Mouse (Mus musculus): Measurements from ENCODE around the gene Islr. TPM values are rescaled to one million over a fixed set of nuclear protein-coding genes. Genes with fewer than 3 reads are reported as not detected.

Islr gene
- polyA plus RNA-seq, 1 experiment from 2014 or later = 14.0 TPM

GRCm38 (mm10) chr9:58213377-58213776, 9.3 kb upstream of the Islr start:
- 78% methylated on average over 5 of the region's 5 CpGs for WGBS
- no peaks in the 10 kb centered on the region for H3K36me3 ChIP-seq
- DNase-seq (ENCODE audit: low spot score) = no peak
- H3K27ac ChIP-seq = no peak overlapping the region
- H3K9me3 ChIP-seq = no peaks in the 10 kb centered on the region
- H3K27me3 ChIP-seq (ENCODE audit: insufficient read depth, poor library complexity, severe bottlenecking) = 0 out of 2 replicates have a peak, but pooled peaks cover 9% of the 10 kb centered on the region
- H3K4me3 ChIP-seq = no peak overlapping the region
- H3K4me1 ChIP-seq (replicated peaks) = peaks cover 20% of the 10 kb centered on the region

- 78% methylated on average over 2 of the region's 2 CpGs for WGBS
- H3K27me3 ChIP-seq (ENCODE audit: insufficient read depth, poor library complexity, severe bottlenecking) = peaks cover 30% of the 10 kb centered on the region
- DNase-seq (ENCODE audit: low spot score) = no peak
Observed at GRCm38 (mm10) chr9:58210304-58210627, 6.2 kb upstream of the Islr start.

GRCm38 (mm10) chr9:58209462-58210303, 5.6 kb upstream of the Islr start:
- Histone ChIP-seq H3K4me3 (no peak overlapping the region), H3K27me3 (ENCODE audit: insufficient read depth, poor library complexity, severe bottlenecking) (peaks cover 36% of the 10 kb centered on the region), H3K9me3 (no peaks in the 10 kb centered on the region), H3K27ac (no peak overlapping the region), H3K36me3 (no peaks in the 10 kb centered on the region), H3K4me1 (replicated peaks) (peaks cover 11% of the 10 kb centered on the region)
- WGBS = 82% methylated on average over 8 of the region's 8 CpGs
- no peak for DNase-seq (ENCODE audit: low spot score)

More at GRCm38 (mm10) chr9:58210304-58210627, 6.2 kb upstream of the Islr start:
- H3K4me3 ChIP-seq = no peak overlapping the region
- H3K4me1 ChIP-seq (replicated peaks) = peaks cover 15% of the 10 kb centered on the region
- no peaks in the 10 kb centered on the region for H3K36me3 ChIP-seq
- H3K9me3 ChIP-seq = no peaks in the 10 kb centered on the region
- H3K27ac ChIP-seq = no peak overlapping the region

DNA sequence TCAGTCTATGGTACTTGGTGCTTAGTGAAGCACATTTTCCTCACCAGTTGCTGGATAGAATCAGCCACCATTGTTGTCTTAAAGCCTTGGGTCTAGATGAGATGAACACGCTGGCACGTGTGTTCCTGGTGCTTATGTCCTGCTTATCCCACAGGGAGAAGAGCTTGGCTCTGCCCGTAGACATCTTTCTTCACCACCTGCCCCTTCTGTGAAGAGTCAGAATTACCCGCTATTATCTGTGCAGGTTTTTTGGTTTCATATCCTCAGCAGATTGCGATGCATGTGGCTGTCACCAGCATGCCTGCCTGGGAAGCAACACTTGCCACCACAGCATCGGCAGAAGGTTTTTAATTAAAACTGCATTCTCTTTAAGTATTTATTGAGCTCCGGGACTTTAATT, 1.9 kb upstream of the Islr start:
- no peak for DNase-seq (ENCODE audit: low spot score)
- peaks cover 35% of the 10 kb centered on the region for H3K4me1 ChIP-seq (replicated peaks)
- peaks cover 64% of the 10 kb centered on the region for H3K27me3 ChIP-seq (ENCODE audit: insufficient read depth, poor library complexity, severe bottlenecking)
- WGBS = 87% methylated on average over 7 of the region's 7 CpGs
- H3K4me3 ChIP-seq = no peak overlapping the region
- H3K27ac ChIP-seq = no peak overlapping the region
- no peaks in the 10 kb centered on the region for H3K9me3 ChIP-seq
- H3K36me3 ChIP-seq = no peaks in the 10 kb centered on the region

- DNase-seq (ENCODE audit: low spot score) = peak; percentile 93
- H3K4me3 ChIP-seq = peak overlapping the region; percentile 45
- whole genome bisulfite sequencing = 5% methylated on average over 18 of the region's 18 CpGs
- H3K9me3 ChIP-seq = no peaks in the 10 kb centered on the region
- H3K4me1 ChIP-seq (replicated peaks) = peaks cover 47% of the 10 kb centered on the region
- H3K27ac ChIP-seq = 0 out of 2 replicates have a peak overlapping the region, but pooled peaks have one; percentile 13
- no peaks in the 10 kb centered on the region for H3K36me3 ChIP-seq
- H3K27me3 ChIP-seq (ENCODE audit: insufficient read depth, poor library complexity, severe bottlenecking) = peaks cover 79% of the 10 kb centered on the region
Observed at GRCm38 (mm10) chr9:58204448-58205000, 418 bp upstream of the Islr start.

DNA sequence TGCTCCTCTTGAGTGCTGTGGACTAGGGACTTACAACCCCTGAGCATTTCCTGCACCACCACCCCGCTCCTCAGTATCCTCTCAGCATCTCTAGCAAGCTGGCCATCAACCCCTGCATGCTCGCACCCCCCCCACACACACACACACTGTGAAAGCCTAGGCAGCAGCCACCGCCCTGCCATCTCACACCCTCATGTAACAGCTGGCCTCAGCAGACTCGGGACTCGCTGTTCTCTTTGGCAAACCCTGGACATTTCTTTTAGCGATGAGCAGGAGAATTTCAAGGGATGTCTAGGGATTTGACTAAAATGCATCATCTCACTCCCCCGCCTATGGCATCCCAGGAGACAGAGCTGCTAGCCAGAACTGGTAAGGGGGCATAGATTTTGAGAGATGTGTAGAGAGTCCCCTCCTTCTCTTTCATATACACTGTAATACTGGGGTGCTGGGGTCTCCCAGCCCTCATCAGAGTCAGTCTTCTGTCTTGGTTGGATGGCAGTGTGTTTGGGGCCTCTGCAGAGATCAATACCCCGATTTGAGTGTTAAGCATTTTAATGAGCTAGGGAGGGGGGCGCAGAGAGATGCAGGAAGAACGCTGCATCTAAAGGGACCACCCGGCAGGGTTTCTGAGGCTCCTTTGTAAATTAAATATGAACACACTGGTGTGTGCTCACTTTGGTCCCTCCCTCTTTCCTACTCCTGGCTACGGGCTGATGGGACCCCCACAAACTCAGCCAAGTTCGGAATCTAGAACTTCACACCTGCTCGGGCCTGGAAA, 1.2 kb downstream of the Islr start:
- H3K4me1 ChIP-seq (replicated peaks) = peaks cover 64% of the 10 kb centered on the region
- no peaks in the 10 kb centered on the region for H3K9me3 ChIP-seq
- H3K36me3 ChIP-seq = no peaks in the 10 kb centered on the region
- H3K4me3 ChIP-seq = peak overlapping the region; percentile 45
- H3K27ac ChIP-seq = peak overlapping the region; percentile 68
- 3% methylated on average over 14 of the region's 14 CpGs for WGBS
- peaks cover 96% of the 10 kb centered on the region for H3K27me3 ChIP-seq (ENCODE audit: insufficient read depth, poor library complexity, severe bottlenecking)
- peak; percentile 13 for DNase-seq (ENCODE audit: low spot score)

GRCm38 (mm10) chr9:58201861-58202549, 2.1 kb downstream of the Islr start:
- 1% methylated on average over 37 of the region's 37 CpGs for WGBS
- Histone ChIP-seq H3K4me1 (replicated peaks) (peaks cover 72% of the 10 kb centered on the region), H3K4me3 (peak overlapping the region; percentile 38), H3K36me3 (no peaks in the 10 kb centered on the region), H3K9me3 (no peaks in the 10 kb centered on the region), H3K27me3 (ENCODE audit: insufficient read depth, poor library complexity, severe bottlenecking) (peaks cover 100% of the 10 kb centered on the region), H3K27ac (peak overlapping the region; percentile 9; the same call in 1 of the 2 replicates)
- DNase-seq (ENCODE audit: low spot score) = peak; percentile 32

GRCm38 (mm10) chr9:58201091-58201842, 2.8 kb downstream of the Islr start:
- Histone ChIP-seq H3K9me3 (no peaks in the 10 kb centered on the region), H3K4me3 (peak overlapping the region; percentile 38), H3K27me3 (ENCODE audit: insufficient read depth, poor library complexity, severe bottlenecking) (peaks cover 100% of the 10 kb centered on the region), H3K36me3 (no peaks in the 10 kb centered on the region), H3K4me1 (replicated peaks) (peaks cover 80% of the 10 kb centered on the region), H3K27ac (peak overlapping the region; percentile 17; the same call in 1 of the 2 replicates)
- WGBS = 2% methylated on average over 24 of the region's 24 CpGs
- DNase-seq (ENCODE audit: low spot score) = peak; percentile 15

DNA sequence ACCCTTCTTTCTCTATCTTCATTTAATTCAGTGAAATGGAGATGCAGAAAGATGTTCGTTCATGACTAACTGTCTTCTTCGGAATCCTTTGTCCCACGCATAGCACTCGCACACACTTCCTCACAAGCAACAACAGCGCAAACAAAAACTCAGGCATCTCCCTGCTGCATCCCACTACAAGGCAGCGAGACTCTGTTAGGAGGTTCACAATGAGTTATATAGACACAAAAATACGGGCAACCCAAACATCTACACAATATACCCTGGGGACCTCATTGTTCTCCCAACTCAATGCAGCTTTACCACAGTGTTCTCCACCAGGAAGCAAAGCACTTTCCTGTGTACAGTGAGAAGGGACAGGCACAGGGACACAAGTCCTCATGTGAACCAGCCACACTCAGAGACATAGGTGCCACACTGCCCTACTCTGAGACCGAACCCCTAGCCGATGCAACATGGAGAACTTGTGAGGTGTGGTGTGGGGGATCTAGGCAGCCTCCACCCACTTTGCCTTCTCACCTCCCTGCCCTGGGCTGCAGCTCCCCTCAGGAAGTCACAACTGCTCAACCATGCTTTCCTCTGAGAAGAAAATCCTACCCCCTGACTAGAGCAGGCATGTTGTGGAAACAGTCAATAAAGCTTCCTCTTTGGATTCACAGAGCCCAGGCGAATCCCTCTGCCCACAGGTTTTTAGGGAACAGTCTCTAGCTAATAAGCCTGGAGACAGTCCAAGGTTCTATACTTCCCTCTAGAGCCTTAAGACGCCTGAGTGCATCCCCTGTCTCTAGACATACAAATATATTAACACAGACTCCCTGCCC, 3.6 kb downstream of the Islr start:
- peaks cover 100% of the 10 kb centered on the region for H3K27me3 ChIP-seq (ENCODE audit: insufficient read depth, poor library complexity, severe bottlenecking)
- H3K4me1 ChIP-seq (replicated peaks) = peaks cover 88% of the 10 kb centered on the region
- H3K27ac ChIP-seq = peak overlapping the region; percentile 17; the same call in 1 of the 2 replicates
- H3K36me3 ChIP-seq = no peaks in the 10 kb centered on the region
- no peaks in the 10 kb centered on the region for H3K9me3 ChIP-seq
- 4% methylated on average over 11 of the region's 11 CpGs for WGBS
- H3K4me3 ChIP-seq = peak overlapping the region; percentile 38
- DNase-seq (ENCODE audit: low spot score) = no peak

DNA sequence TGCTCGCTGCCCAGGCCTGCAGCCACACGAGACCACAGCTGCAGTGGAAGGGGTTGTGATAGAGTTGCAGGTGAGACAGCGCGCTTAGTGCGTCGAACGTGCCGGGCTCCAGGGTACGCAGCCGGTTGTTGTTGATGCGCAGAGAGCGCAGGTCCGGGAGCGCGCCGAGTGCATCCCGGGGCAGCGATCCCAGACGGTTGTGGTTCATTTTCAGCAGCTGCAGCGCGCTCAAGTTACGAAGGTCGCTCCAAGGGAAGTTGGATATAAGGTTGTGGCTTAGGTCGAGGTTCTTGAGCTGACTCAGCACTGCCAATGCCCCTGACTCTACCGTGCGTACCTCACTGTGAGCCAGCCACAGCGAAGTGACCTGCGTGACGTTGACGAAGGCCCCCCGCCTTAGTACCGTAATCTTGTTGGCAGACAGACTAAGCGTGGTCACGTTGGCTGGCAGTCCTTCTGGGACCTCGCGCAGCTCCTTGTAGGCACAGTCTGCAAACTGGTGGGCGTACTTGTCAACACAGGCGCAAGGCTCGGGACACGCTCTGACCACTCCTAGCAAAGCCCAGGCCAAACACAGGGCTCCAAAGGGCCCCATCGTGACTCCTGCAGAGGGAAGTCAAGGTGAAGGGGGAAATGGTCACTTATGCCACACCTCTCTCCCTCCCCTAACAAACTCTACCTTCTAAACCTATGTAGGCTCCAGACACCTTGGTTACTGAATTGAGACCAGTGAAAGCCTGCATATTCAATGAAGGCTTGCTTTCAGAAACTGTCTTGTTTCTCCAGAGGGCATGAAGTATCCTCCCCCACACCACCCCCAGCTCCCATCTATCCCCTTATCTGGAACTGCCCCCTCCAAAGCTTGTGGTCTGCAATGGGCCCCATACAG, 4.5 kb downstream of the Islr start:
- peak; percentile 39 for DNase-seq (ENCODE audit: low spot score)
- no peaks in the 10 kb centered on the region for H3K36me3 ChIP-seq
- no peaks in the 10 kb centered on the region for H3K9me3 ChIP-seq
- H3K4me1 ChIP-seq (replicated peaks) = peaks cover 92% of the 10 kb centered on the region
- peaks cover 100% of the 10 kb centered on the region for H3K27me3 ChIP-seq (ENCODE audit: insufficient read depth, poor library complexity, severe bottlenecking)
- H3K4me3 ChIP-seq = peak overlapping the region; percentile 38
- 0 out of 2 replicates have a peak overlapping the region, but pooled peaks have one; percentile 12 for H3K27ac ChIP-seq
- under 1% methylated on average over 41 of the region's 41 CpGs for WGBS

All from hindbrain, embryonic 10.5 days (tissue).